Mouse (Mus musculus) kidney, adult 8-10 months (tissue): ENCODE measurements around the gene Hs3st1.

Experiments used
- DNase-seq, 2 experiments: peaks; one replicate each; pipeline ENCODE4 v3.0.0; 2022

Gene Hs3st1

DNA sequence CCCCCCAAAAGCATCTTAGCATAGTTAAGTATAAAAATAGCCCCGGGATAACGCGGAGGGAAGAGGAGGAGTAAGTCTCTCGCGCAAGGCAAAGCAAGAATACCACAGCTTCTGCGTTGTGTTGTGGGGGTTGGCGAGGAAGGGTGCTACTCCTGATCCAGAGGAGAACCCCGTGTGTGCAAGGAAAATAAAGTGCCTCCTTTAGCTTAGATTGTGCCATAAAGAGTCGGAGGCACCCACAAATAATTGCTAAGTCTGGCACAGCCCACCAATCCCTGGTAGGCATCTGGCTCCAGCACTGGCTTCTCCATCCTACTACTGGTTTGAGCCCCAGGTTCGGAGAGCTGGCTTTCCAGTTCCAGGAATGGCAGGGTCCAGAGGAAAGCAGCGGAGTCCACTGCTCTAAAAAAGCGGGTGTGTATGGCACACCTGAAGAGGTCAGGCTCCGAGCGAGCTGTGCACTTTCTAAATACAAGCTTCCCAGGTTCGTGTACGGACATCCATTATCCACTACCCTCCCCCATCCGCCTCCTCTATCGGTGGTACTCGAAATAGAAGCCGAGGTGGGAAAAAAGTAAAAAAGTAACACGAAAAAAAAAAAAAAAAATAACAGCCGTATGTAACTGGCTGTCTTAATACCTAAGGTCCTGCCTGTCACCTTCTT lies 111.9 kb downstream of the Hs3st1 start:
- DNase-seq = no peak

DNA sequence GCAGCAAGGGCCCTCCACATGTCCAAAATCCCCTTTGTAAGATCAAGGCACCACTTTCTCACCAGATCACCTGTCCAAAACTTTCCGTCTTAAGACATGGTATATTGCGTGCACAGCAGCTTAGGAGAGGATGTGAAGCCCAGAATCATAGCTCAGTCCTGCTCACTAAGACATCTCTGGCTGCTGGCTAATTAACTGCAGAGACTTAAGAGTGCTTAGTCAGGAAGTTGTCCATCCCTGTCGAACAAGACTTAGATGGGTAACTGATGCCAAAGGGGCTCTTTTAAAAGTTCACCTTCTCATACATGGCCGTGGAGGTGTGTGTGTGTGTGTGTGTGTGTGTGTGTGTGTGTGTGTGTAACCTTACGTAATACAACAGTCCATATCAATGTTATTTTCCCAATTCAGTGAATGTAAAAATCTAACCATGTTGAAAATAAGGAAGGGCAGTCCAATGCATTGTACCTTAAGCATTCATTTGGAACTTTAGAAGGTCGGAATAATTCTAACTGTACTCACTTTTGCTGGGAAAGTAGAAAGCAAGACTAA lies 113.0 kb downstream of the Hs3st1 start:
- no peak for DNase-seq

DNA sequence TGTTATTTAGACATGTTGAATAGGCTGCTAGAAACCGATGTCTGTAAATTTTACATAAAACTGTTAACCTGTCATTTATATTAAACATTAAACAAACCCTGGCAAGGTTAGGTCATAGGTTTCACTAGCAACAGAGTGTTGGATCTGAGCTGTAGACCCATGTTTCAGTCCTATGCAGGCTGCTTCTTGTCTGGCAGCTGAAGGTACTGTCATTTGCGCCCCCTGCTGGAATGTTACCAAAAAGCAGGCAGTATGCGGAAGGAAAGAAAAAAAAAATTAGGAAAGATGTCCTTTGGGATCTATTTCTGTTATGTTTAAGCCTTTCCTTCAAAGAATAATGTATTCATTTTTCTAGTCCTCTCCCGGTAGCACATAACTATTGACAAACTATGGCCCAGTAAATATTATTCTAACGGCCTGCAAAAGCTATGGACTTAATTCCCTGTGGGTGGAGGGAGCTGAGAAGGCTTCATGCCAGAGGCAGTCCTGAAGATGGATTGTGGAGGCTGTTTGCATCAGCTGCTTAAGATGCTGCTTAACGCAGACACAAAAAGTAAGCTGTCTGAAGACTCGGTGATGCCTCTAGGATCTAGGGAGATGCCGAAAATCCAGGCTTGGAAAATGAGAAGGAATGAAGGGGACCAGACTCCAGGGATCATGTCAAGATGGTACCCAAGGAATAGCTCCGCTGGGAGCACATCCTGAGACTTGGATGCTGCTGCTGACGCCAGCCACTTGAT lies 115.7 kb downstream of the Hs3st1 start:
- peak; percentile 41 to 68 for DNase-seq

DNA sequence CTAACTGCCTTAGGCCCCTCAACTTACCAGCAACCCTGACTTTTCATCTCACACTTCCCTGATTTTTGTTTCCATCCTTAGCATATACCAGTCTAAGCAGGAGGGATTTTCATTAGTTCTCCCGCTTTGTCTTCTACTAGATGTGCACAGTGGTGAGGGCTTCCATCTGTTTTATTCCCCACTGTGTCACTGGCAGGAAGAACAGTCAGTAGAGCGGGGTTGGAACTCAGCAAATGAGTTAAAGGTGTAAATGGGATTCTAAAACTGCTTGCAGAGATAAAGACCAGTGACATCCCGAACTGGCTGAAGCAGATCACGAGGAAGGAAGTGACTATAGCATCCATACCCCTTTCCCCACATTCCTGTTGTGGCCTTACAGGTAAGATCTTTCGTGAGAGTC lies 116.3 kb downstream of the Hs3st1 start:
- no peak for DNase-seq

DNA sequence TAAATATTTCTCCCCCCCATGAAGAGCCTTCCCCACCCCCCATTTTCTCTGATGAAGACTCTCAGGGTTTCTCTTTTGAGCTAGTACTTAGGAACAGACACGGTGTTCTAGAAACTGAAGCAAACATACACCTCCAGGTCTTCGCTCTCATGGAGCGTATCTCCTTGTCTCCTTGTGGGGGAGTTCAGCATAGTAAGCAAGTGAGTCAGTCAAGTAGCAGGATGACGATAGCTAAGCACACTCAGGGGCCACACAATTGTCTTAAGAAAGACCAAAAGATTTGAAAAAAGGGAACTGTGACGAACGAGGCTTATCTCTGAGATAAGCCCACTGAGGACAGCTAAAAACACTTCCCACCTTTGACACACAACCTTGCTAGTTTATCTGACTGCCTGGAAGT lies 117.4 kb downstream of the Hs3st1 start:
- no peak for DNase-seq

DNA sequence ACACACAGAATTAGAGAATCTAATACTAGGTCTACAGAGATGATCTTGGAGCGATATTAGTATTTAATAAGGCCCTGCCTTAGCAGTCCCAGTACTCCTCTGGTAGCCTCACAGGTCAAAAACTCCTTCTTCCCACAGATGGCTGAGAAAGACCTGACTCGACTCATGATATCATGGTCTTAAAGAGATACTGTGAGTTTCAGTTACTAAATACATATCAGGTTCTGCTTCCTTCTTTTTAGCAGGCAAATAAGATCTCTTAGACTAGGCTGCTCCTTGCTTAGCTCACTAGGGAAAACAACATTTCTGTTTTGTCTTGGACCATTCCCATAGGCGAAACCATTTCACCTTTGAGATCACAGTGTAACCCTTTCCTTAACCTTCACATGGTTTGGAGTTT lies 119.2 kb downstream of the Hs3st1 start:
- DNase-seq = no peak

DNA sequence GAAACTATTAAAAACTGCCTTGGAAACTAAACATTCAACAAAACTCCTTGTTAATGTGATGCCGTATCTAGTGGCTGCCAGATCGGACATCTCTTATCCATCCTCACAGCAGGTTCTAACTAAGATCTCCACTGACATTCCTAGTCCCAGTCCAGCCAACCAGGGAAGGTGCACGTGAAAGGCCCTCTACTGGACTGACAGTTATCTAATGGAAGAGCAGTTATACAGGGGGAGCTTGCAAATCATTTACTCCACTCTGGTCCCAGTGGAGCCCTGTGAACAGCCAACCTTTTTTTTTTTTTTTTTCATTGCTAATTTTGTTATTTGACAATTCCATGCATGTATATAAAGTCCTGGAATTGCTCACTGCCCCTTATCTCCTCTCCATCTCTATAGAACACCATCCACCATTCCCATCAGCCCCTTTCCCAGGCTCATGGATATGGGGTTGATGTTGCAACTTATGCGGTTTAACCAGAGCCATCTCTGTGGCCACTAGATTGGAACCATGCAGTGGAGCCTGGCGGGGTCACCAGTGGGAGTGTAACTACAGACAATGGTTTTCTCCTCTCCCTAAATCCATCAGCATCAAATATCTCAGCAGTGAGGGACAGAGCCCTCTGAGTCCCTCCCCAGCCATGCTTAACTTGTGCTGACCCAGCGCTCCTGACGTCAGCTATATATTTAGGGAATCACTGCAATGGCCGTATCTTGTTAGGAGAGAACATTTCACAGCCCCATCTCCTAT lies 120.8 kb downstream of the Hs3st1 start:
- no peak for DNase-seq

DNA sequence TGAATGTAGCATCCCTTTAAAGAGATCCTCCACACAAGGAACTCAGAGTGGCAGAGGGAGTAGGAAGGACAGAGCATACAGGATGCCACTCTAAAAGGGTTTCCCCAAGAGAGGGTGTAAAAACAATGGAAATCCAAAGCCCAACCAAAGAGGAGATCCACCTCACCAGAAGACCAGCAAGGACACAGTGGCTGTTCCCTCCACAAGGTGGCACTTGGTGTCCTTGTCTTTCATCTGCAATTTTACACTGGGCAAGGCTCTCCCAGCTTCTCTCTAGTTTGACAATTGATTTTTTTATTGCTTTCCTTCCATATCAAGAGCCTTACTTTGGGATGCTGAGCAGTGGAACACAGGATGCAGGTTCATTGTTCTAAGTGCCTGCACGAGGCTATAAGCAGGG lies 122.1 kb downstream of the Hs3st1 start:
- DNase-seq = no peak

DNA sequence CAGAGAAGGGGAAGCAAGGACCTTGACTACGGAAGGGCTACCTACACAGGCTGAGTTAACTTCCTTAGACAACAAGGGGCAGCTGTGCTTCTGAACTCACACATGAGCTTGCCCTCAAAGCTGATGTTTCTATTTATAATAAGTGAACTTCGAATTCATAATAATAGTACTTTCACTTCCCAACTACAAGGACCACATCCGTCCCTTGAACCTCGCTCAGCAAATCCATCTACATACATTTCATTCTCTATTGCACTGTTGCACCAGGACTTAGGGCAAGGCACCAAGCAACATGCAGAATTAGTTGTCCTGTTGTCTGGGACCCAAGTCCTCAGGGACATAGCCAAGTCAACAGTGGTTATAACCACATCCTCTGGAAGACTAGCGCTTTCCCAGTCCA lies 124.4 kb downstream of the Hs3st1 start:
- no peak for DNase-seq

DNA sequence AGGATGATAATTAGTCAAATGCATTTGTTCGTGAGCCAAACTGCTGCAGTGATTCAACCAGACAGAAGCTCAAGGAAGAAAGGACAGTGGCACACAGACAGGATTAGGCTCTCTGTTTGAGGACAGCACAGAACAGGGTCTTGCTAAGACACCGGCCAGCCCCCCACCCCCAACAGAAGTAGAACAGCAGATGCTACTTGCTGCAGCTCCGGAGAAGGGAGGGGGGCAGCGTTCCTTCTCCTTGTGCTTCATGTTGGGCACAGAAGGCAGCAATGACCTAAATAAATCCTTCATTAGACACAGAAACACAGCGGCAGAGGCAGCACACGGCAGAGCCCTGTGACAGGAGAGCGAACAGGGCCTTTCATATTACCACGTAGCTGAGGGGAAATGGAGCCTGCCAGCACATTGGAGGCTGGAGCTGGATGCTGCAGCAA lies 130.2 kb downstream of the Hs3st1 start:
- DNase-seq = no peak

DNA sequence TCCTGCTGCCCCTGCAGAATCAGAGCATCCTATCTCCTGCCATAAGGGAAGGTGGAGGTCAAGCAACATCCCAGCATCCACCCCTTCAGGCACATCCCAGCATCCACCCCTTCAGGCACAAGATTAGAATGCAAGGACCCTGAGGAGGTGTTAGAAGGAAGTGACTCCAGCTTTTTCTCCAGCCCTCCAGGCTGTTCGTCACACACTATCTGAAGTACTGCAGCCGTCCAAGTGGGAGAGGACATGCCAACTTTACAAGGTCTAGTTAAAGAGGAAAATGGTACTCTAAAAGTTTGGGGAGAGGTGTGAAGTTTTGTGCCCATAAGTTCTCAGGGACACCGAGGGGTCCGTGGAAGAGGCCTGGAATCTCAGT lies 131.1 kb downstream of the Hs3st1 start:
- no peak for DNase-seq

DNA sequence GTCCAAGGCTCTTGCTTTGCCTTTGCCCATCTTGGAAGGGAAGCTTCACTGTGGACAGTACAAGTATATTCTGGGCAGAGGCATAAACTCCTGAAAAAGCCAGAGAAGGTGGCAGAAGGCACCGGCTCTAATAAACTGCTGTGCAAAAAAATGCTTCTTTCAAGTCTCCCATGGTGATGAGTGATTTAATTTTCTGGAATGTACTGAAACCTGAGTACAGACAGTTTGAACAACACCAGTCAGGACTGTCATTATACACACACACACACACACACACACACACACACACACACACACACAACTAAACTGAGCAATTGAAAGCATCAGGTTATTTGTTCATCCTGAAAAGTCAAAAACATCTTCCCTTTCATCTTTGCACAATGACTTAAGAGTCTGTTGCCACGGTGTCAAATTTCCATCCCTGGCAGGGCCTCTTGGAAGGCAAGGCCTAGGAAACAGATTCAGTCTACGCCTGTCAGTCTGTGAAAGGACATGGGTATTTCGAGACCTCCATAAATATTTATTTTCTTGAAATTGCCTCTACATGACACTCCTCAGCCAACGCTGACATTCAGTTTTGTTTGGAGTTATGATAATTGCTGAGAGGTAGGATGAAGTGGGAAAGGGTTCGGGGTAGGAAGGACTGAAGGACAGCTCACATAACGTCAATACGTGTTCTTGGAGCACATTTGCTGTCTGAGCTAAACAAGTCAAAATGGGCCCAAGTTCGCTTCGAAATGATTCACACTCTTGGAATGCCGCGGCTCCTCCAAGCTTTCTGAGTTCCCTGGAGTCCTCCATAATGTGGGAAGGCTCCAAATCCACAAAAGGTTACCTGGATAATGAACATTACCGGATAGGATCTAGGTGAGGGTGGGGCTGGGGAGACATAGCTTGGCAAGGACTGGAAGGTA lies 131.7 kb downstream of the Hs3st1 start:
- no peak for DNase-seq

DNA sequence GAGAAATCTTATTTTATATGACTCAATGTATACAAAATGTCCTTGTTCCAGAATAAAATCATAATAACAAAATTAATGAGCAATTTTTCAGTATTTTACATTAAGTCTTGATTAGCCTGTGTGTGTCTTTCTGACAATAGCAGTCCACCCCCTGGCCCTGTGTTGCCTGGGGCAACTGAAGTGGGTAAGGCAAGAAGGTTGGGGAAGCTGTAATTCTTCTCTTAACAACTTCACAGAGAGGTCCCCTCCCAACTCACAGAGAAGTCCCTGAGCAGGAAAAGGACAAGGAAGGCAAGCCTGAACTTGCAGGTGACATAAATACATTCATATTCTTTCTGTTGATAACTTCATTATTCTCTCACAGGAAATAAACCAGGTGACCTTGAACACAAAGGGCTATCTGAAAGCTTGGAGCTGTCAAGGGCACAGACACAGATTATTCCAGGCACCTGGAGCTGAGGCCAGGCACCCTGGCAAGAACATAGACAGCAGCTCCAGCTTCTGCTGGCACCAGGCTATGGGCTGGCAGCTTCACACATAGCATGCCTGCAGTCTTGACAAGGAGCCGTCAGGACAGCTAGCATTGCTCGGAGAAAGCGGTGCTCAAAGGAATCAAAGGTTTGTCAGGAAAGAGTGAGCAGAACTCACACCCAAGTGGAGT lies 134.9 kb downstream of the Hs3st1 start:
- no peak for DNase-seq

DNA sequence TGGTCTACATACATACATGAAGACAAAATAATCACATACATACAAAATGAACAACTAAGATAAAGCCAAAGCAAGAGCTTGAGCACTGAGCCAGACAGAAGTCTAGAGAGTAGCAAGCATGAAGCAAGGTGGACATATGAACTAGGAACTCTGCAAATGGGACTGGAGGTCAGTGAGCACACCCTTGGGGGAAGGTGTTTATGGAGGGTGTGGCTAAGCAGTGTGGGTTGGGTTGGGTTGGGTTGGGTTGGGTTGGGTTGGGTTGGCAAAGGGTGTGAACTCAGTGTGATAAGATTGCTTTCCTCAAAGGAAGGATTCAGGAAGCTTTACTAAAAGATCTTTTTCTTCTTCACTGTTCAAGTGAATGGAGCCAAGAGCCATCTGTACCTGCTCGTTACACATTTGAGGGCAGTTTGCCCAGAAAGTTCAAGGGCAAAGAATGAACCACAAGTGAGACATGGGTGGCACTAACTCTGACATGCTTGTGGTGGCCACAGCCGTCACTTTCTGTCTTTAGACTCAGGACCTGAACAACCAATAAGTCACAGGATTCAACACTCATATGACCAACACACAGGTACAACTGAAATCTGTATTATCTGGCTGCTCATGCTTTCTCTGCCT lies 137.8 kb downstream of the Hs3st1 start:
- no peak for DNase-seq

DNA sequence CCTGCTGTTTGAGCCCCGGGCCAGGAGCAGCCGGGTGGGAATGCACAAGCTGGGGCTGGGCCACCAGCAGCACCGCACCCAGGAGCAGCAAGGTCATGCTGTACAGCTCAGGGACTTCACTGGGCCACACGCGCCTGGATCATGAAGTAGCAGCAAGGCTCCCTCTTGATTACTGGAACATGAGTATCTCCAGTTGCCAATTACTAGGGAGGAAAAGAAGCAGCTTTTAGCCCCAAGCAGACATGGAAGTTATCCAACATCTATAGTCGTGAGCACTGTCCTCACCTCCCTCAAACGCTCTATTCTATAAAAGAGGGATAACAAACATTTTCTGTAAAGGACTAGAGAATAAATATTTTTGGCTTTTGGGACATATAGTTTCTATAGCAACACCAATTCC lies 140.1 kb downstream of the Hs3st1 start:
- no peak for DNase-seq

DNA sequence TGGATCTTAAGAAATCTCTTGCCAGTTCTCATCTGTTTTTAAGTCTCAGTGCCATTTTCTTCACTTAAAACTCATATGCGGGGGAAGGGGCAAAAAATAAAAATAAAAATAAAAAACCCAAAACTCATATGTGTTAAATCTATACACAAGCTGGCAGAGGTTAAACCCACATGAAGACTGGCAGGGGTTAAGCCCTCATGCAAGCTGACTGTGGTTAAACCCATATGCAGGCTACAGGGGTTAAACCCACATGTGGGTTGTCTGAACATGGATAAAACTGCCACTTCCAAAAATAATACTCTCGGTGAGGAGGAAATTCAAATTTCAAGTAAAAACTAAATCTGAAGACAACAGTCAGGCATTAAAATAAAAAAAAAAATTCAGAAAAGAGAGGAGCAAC lies 141.7 kb downstream of the Hs3st1 start:
- no peak for DNase-seq

DNA sequence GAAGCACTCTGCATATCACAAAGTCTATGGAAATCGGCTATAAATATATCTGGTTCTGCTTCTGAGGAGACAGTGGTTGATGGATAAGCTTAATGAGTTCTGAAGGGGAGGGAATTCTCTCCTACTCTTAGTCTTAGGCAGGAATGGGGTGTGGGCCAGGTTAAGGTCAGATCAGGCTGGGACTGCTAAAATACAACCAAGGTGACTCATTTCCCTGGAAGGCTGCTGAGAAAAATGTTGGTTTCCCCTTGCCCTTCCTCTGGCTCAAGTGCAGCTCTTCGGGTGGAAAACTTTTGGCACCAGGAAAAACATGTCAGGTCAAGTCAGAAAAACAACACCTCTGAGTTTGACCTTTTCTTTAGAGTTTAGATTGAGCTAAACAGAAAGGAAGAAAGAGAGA lies 143.0 kb downstream of the Hs3st1 start:
- peak; percentile 27 to 60 for DNase-seq

DNA sequence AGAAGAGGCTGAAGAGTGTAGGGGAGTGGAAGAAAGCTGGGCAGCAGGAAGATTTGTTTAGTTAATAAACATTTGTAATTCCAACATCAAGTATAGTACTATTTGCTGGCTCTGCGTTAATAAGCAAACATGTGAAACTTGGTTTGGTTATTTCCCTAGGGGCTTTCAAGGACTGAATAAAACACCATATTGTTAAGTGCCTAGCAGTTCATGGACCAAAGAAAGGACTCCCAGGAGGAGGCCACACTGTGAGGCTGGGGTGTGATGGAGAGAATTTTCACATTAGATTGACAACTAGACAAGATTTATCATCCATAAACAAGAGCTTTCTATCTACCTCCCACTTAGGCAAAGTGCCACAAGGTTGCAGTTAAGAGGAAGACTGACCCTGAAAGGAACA lies 147.0 kb downstream of the Hs3st1 start:
- no peak for DNase-seq

DNA sequence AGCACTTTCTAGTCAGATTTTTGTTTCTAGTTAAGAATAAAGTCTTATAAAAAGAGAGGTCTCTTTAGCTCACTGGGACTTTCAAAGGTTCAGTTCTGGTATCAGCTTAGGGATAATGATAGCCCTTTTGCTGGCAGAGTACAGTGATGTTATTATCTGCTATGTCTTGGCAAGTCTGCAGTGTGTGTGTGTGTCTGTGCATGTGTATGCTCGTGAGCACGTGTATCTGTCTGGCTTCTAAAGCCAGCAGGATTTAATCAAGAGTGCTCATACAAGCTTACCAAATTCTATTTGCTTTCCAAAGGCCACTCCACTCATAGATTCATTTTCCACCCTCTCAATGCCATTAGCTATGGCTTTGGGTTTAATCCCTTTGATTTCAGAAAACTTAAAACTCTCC lies 160.5 kb downstream of the Hs3st1 start:
- no peak for DNase-seq
